Mouse (Mus musculus) myocyte (in vitro differentiated cells): ENCODE results near the gene Tnks2.
"Not testable (repeated sequence)": the region's sequence is repeated elsewhere in the genome, so short reads cannot be mapped to it uniquely, and the experiment has no call there.

Experiments
- CEBPB ChIP-seq: IDR thresholded peaks from 2 replicates; pipeline ENCODE4 v1.6.1; 2011; ENCODE audit warnings: mild to moderate bottlenecking, moderate library complexity; ENCODE audit not compliant: poor library complexity, insufficient read depth, severe bottlenecking
- E2F4 ChIP-seq: IDR thresholded peaks from one replicate; pipeline ENCODE4 v1.6.1; 2011; ENCODE audit warnings: mild to moderate bottlenecking, control low read depth, moderate library complexity; ENCODE audit not compliant: insufficient read depth
- MAX ChIP-seq: IDR thresholded peaks from one replicate; pipeline ENCODE4 v1.6.1; 2011; ENCODE audit warnings: low read depth, mild to moderate bottlenecking, control low read depth
- MYOD1 ChIP-seq, 3 experiments: IDR thresholded peaks; one replicate each; pipeline ENCODE4 v1.6.1; 2011; ENCODE audit warnings: control low read depth in 2 of 3, low read depth in 2 of 3, mild to moderate bottlenecking in 2 of 3, moderate library complexity in 1 of 3; ENCODE audit not compliant: insufficient read length in 2 of 3, control insufficient read depth in 1 of 3
- MYOG ChIP-seq, 3 experiments: IDR thresholded peaks; one replicate each; pipeline ENCODE4 v1.6.1; 2011; ENCODE audit warnings: control low read depth in 2 of 3, low read depth in 2 of 3, mild to moderate bottlenecking in 2 of 3; ENCODE audit not compliant: insufficient read length in 2 of 3, control insufficient read depth in 1 of 3, insufficient read depth in 1 of 3
- POLR2A ChIP-seq: IDR thresholded peaks from one replicate; pipeline ENCODE4 v1.6.1; 2011; ENCODE audit warnings: low read depth, mild to moderate bottlenecking, control low read depth, moderate library complexity; ENCODE audit not compliant: insufficient read length
- POLR2AphosphoS2 ChIP-seq: IDR thresholded peaks from one replicate; pipeline ENCODE4 v1.6.1; 2011; ENCODE audit warnings: low read depth, control low read depth; ENCODE audit not compliant: insufficient read length
- REST ChIP-seq: IDR thresholded peaks from one replicate; pipeline ENCODE4 v1.6.1; 2011; ENCODE audit warnings: mild to moderate bottlenecking, control low read depth, moderate library complexity; ENCODE audit not compliant: insufficient read depth, insufficient read length
- TCF12 ChIP-seq: IDR thresholded peaks from one replicate; pipeline ENCODE4 v1.6.1; 2011; ENCODE audit warnings: mild to moderate bottlenecking, control low read depth; ENCODE audit not compliant: poor library complexity, insufficient read depth, severe bottlenecking
- TCF3 ChIP-seq: IDR thresholded peaks from one replicate; pipeline ENCODE4 v1.6.1; 2011; ENCODE audit warnings: low read depth, control low read depth; ENCODE audit not compliant: insufficient read length
- USF1 ChIP-seq: IDR thresholded peaks from one replicate; pipeline ENCODE4 v1.6.1; 2011; ENCODE audit warnings: low read depth, mild to moderate bottlenecking, control low read depth, moderate library complexity

DNA sequence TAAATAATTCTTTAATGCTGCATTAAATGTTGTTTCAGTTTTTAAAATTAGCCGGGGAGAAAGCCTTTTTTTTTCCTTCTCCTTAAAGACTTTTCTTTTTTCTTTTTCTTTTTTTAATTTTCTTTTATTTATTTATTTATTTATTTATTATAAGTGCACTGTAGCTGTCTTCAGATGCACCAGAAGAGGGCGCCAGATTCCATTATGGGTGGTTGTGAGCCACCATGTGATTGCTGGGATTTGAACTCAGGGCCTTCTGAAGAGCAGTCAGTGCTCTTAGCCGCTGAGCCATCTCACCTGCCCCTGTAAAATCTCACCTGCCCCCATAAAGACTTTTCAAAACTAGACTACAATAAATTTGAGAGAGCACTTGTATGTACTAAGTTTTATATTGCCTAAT lies 34.6 kb downstream of the Tnks2 start:
- TF ChIP-seq POLR2A; MAX; MYOG (IDR thresholded peaks at IDR 0.05; ENCODE audit: control insufficient read depth in 1 of 3, insufficient read depth in 1 of 3, insufficient read length in 2 of 3, low read depth in 2 of 3); TCF12; E2F4; USF1; REST; TCF3; POLR2AphosphoS2; CEBPB; MYOD1 (IDR thresholded peaks at IDR 0.05; ENCODE audit: control insufficient read depth in 1 of 3, insufficient read length in 2 of 3, low read depth in 2 of 3): not testable (repeated sequence)
